Mouse (Mus musculus): Measurements from ENCODE around the gene Gm12253. TPM values are rescaled to one million over a fixed set of nuclear protein-coding genes. Genes with fewer than 3 reads are reported as not detected.

Gm12253 gene
- not detected in 2 replicates for polyA plus RNA-seq (2012; rRNA removed)

- TF ChIP-seq CTCF (IDR thresholded peaks at IDR 0.05; ENCODE audit: extremely low read depth, insufficient read depth, low read length) (no peak), POLR2A (IDR thresholded peaks at IDR 0.05; ENCODE audit: extremely low read depth, insufficient read depth, low read length) (no peak)
- Histone ChIP-seq H3K4me1 (ENCODE audit: control insufficient read depth, insufficient read depth, low read length) (no peaks in the 10 kb centered on the region), H3K27ac (ENCODE audit: insufficient read depth, low read length) (no peak within 1 kb of the TSS), H3K4me3 (ENCODE audit: insufficient read depth, low read length) (no peak within 1 kb of the TSS)
Measured at GRCm38 (mm10) chr11:58432259-58432658, at the start of gene Gm12253. Gene Gm12253 (plus strand): TSS chr11:58432559.

GRCm38 (mm10) chr11:58399985-58400645 is 32.2 kb upstream of the Gm12253 start:
- TF ChIP-seq POLR2A (IDR thresholded peaks at IDR 0.05; ENCODE audit: extremely low read depth, insufficient read depth, low read length) (no peak), CTCF (IDR thresholded peaks at IDR 0.05; ENCODE audit: extremely low read depth, insufficient read depth, low read length) (no peak)
- Histone ChIP-seq H3K4me3 (ENCODE audit: insufficient read depth, low read length) (no peak overlapping the region), H3K4me1 (ENCODE audit: control insufficient read depth, insufficient read depth, low read length) (no peaks in the 10 kb centered on the region), H3K27ac (ENCODE audit: insufficient read depth, low read length) (no peak overlapping the region)

- TF ChIP-seq POLR2A (IDR thresholded peaks at IDR 0.05; ENCODE audit: extremely low read depth, insufficient read depth, low read length) (no peak), CTCF (IDR thresholded peaks at IDR 0.05; ENCODE audit: extremely low read depth, insufficient read depth, low read length) (no peak)
- Histone ChIP-seq H3K27ac (ENCODE audit: insufficient read depth, low read length) (no peak overlapping the region), H3K4me3 (ENCODE audit: insufficient read depth, low read length) (no peak overlapping the region), H3K4me1 (ENCODE audit: control insufficient read depth, insufficient read depth, low read length) (no peaks in the 10 kb centered on the region)
Measured at GRCm38 (mm10) chr11:58400655-58401054, 31.7 kb upstream of the Gm12253 start.

- no peak overlapping the region for H3K4me3 ChIP-seq (ENCODE audit: insufficient read depth, low read length)
- H3K27ac ChIP-seq (ENCODE audit: insufficient read depth, low read length) = no peak overlapping the region
- TF ChIP-seq POLR2A (IDR thresholded peaks at IDR 0.05; ENCODE audit: extremely low read depth, insufficient read depth, low read length) = no peak
- TF ChIP-seq CTCF (IDR thresholded peaks at IDR 0.05; ENCODE audit: extremely low read depth, insufficient read depth, low read length) = no peak
- no peaks in the 10 kb centered on the region for H3K4me1 ChIP-seq (ENCODE audit: control insufficient read depth, insufficient read depth, low read length)
Measured at GRCm38 (mm10) chr11:58408066-58408465, 24.3 kb upstream of the Gm12253 start.

- TF ChIP-seq POLR2A (IDR thresholded peaks at IDR 0.05; ENCODE audit: extremely low read depth, insufficient read depth, low read length) = no peak
- TF ChIP-seq CTCF (IDR thresholded peaks at IDR 0.05; ENCODE audit: extremely low read depth, insufficient read depth, low read length) = no peak
- no peaks in the 10 kb centered on the region; the same call in 1 of the 2 replicates for H3K4me1 ChIP-seq (ENCODE audit: control insufficient read depth, insufficient read depth, low read length)
- H3K4me3 ChIP-seq (ENCODE audit: insufficient read depth, low read length) = no peak overlapping the region
- H3K27ac ChIP-seq (ENCODE audit: insufficient read depth, low read length) = no peak overlapping the region
Measured at GRCm38 (mm10) chr11:58418336-58418735, 14.0 kb upstream of the Gm12253 start.

GRCm38 (mm10) chr11:58420815-58421214 is 11.5 kb upstream of the Gm12253 start, which contains the start of gene 1810065E05Rik:
Gene 1810065E05Rik (plus strand): TSS chr11:58421111.
- no peaks in the 10 kb centered on the region; the same call in 1 of the 2 replicates for H3K4me1 ChIP-seq (ENCODE audit: control insufficient read depth, insufficient read depth, low read length)
- H3K4me3 ChIP-seq (ENCODE audit: insufficient read depth, low read length) = no peak within 1 kb of the TSS
- no peak for TF ChIP-seq POLR2A (IDR thresholded peaks at IDR 0.05; ENCODE audit: extremely low read depth, insufficient read depth, low read length)
- no peak for TF ChIP-seq CTCF (IDR thresholded peaks at IDR 0.05; ENCODE audit: extremely low read depth, insufficient read depth, low read length)
- H3K27ac ChIP-seq (ENCODE audit: insufficient read depth, low read length) = no peak within 1 kb of the TSS

- H3K4me3 ChIP-seq (ENCODE audit: insufficient read depth, low read length) = no peak overlapping the region
- TF ChIP-seq CTCF (IDR thresholded peaks at IDR 0.05; ENCODE audit: extremely low read depth, insufficient read depth, low read length) (no peak), POLR2A (IDR thresholded peaks at IDR 0.05; ENCODE audit: extremely low read depth, insufficient read depth, low read length) (no peak)
- no peaks in the 10 kb centered on the region for H3K4me1 ChIP-seq (ENCODE audit: control insufficient read depth, insufficient read depth, low read length)
- H3K27ac ChIP-seq (ENCODE audit: insufficient read depth, low read length) = no peak overlapping the region
Measured at GRCm38 (mm10) chr11:58437866-58438265, 5.5 kb downstream of the Gm12253 start.

- Histone ChIP-seq H3K4me1 (ENCODE audit: control insufficient read depth, insufficient read depth, low read length) (no peaks in the 10 kb centered on the region), H3K4me3 (ENCODE audit: insufficient read depth, low read length) (no peak within 1 kb of the TSS)
- no peak for TF ChIP-seq POLR2A (IDR thresholded peaks at IDR 0.05; ENCODE audit: extremely low read depth, insufficient read depth, low read length)
- no peak for TF ChIP-seq CTCF (IDR thresholded peaks at IDR 0.05; ENCODE audit: extremely low read depth, insufficient read depth, low read length)
Measured at GRCm38 (mm10) chr11:58452759-58453158, 20.4 kb downstream of the Gm12253 start, which contains the start of gene Lypd9. Gene Lypd9 (minus strand): TSS chr11:58452923.

GRCm38 (mm10) chr11:58453592-58453991 is 21.2 kb downstream of the Gm12253 start:
- H3K4me3 ChIP-seq (ENCODE audit: insufficient read depth, low read length) = no peak overlapping the region
- H3K4me1 ChIP-seq (ENCODE audit: control insufficient read depth, insufficient read depth, low read length) = no peaks in the 10 kb centered on the region
- TF ChIP-seq POLR2A (IDR thresholded peaks at IDR 0.05; ENCODE audit: extremely low read depth, insufficient read depth, low read length) (no peak), CTCF (IDR thresholded peaks at IDR 0.05; ENCODE audit: extremely low read depth, insufficient read depth, low read length) (no peak)
- no peak overlapping the region for H3K27ac ChIP-seq (ENCODE audit: insufficient read depth, low read length)

More at GRCm38 (mm10) chr11:58452759-58453158, 20.4 kb downstream of the Gm12253 start, which contains the start of gene Lypd9:
- no peak within 1 kb of the TSS for H3K27ac ChIP-seq (ENCODE audit: insufficient read depth, low read length)

GRCm38 (mm10) chr11:58462170-58462569 is 29.8 kb downstream of the Gm12253 start, which contains the start of gene Olfr30:
Gene Olfr30 (minus strand): TSS chr11:58462270.
- Histone ChIP-seq H3K27ac (ENCODE audit: insufficient read depth, low read length) (no peak within 1 kb of the TSS), H3K4me1 (ENCODE audit: control insufficient read depth, insufficient read depth, low read length) (no peaks in the 10 kb centered on the region), H3K4me3 (ENCODE audit: insufficient read depth, low read length) (no peak within 1 kb of the TSS)
- TF ChIP-seq CTCF (IDR thresholded peaks at IDR 0.05; ENCODE audit: extremely low read depth, insufficient read depth, low read length) = no peak
- no peak for TF ChIP-seq POLR2A (IDR thresholded peaks at IDR 0.05; ENCODE audit: extremely low read depth, insufficient read depth, low read length)

Other genes with a start within 250 kb of the Gm12253 start
- 9.0 and 9.6 TPM in 2 replicates for gene Igtp, start 233.0 kb upstream of the Gm12253 start, polyA plus RNA-seq (2012; rRNA removed)
- gene Irgm2, start 232.9 kb upstream of the Gm12253 start, polyA plus RNA-seq (2012; rRNA removed) = 4.0 and 5.7 TPM in 2 replicates
- not detected in 2 replicates for gene 4930438A08Rik, start 157.8 kb upstream of the Gm12253 start, polyA plus RNA-seq (2012; rRNA removed)
- 65.6 and 77.1 TPM in 2 replicates for gene Zfp692, start 125.5 kb upstream of the Gm12253 start, polyA plus RNA-seq (2012; rRNA removed)
- 50.2 and 50.7 TPM in 2 replicates for gene Zfp672, start 102.2 kb upstream of the Gm12253 start, polyA plus RNA-seq (2012; rRNA removed)
- 42.4 and 44.6 TPM in 2 replicates for gene Sh3bp5l, start 101.8 kb upstream of the Gm12253 start, polyA plus RNA-seq (2012; rRNA removed)
- 0.08 and 0.11 TPM in 2 replicates for gene Lypd8, start 53.5 kb upstream of the Gm12253 start, polyA plus RNA-seq (2012; rRNA removed)
- not detected in 2 replicates for gene 1810065E05Rik, start 11.4 kb upstream of the Gm12253 start, polyA plus RNA-seq (2012; rRNA removed)
- not detected in 2 replicates for gene Lypd9, start 20.4 kb downstream of the Gm12253 start, polyA plus RNA-seq (2012; rRNA removed)
- not detected in 2 replicates for gene Olfr30, start 29.7 kb downstream of the Gm12253 start, polyA plus RNA-seq (2012; rRNA removed)
- gene Olfr332, start 60.0 kb downstream of the Gm12253 start, polyA plus RNA-seq (2012; rRNA removed) = not detected in 2 replicates
- gene Olfr331, start 70.0 kb downstream of the Gm12253 start, polyA plus RNA-seq (2012; rRNA removed) = not detected in 2 replicates
- gene Olfr330, start 102.3 kb downstream of the Gm12253 start, polyA plus RNA-seq (2012; rRNA removed) = not detected in 2 replicates
- gene Olfr329-ps, start 113.9 kb downstream of the Gm12253 start, polyA plus RNA-seq (2012; rRNA removed) = 0.08 TPM in 1 of 2 replicates, not detected in the other
- 0.06 TPM in 1 of 2 replicates, not detected in the other for gene Olfr328, start 123.1 kb downstream of the Gm12253 start, polyA plus RNA-seq (2012; rRNA removed)
- not detected in 2 replicates for gene Olfr224, start 138.0 kb downstream of the Gm12253 start, polyA plus RNA-seq (2012; rRNA removed)
- not detected in 2 replicates for gene Olfr325, start 145.2 kb downstream of the Gm12253 start, polyA plus RNA-seq (2012; rRNA removed)
- not detected in 2 replicates for gene Olfr324, start 162.6 kb downstream of the Gm12253 start, polyA plus RNA-seq (2012; rRNA removed)
- gene 2210407C18Rik, start 183.5 kb downstream of the Gm12253 start, polyA plus RNA-seq (2012; rRNA removed) = not detected in 2 replicates
- gene Olfr323, start 197.9 kb downstream of the Gm12253 start, polyA plus RNA-seq (2012; rRNA removed) = not detected in 2 replicates
- gene Trim58, start 207.9 kb downstream of the Gm12253 start, polyA plus RNA-seq (2012; rRNA removed) = 0.04 and 0.08 TPM in 2 replicates
- not detected in 2 replicates for gene Olfr322, start 226.2 kb downstream of the Gm12253 start, polyA plus RNA-seq (2012; rRNA removed)
- not detected in 2 replicates for gene Olfr320, start 248.5 kb downstream of the Gm12253 start, polyA plus RNA-seq (2012; rRNA removed)

All from cortical plate, adult 2 months (tissue).